Mouse (Mus musculus) T-cell, adult 2 months (primary cell): ENCODE measurements at regions not wholly inside any gene's neighbourhood (a gene's known extent, or its start where the extent isn't known, plus 50 kb on each side); places are given as distances from the start of the nearest gene placed in this dataset.
"Not testable (repeated sequence)": the region's sequence is repeated elsewhere in the genome, so short reads cannot be mapped to it uniquely, and the experiment has no call there.

ENCODE experiments used
- DNase-seq: peaks from one replicate; pipeline ENCODE4 v3.0.0; 2022; ENCODE audit warnings: low spot score

DNA sequence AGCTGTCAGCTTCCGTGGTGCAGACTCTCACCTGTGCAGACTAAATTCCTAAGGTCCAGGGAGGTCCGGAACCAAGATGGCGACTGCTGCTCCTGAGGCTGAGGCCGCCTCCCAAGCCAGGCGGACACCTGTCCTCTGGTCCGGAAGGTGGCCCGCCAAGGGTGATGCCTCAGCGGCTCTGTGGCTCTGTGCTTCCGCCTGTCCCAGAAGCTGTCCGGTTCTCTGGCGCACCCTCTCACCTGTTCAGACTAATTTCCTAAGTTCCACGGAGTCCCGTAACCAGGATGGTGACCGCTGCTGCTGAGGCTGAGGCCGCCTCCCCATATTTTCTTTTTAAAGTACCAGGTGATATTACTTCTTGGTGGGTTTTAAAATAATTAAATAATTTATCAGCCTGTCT lies 65.4 kb upstream of the B3galnt2 start:
- DNase-seq, result not testable (repeated sequence)

DNA sequence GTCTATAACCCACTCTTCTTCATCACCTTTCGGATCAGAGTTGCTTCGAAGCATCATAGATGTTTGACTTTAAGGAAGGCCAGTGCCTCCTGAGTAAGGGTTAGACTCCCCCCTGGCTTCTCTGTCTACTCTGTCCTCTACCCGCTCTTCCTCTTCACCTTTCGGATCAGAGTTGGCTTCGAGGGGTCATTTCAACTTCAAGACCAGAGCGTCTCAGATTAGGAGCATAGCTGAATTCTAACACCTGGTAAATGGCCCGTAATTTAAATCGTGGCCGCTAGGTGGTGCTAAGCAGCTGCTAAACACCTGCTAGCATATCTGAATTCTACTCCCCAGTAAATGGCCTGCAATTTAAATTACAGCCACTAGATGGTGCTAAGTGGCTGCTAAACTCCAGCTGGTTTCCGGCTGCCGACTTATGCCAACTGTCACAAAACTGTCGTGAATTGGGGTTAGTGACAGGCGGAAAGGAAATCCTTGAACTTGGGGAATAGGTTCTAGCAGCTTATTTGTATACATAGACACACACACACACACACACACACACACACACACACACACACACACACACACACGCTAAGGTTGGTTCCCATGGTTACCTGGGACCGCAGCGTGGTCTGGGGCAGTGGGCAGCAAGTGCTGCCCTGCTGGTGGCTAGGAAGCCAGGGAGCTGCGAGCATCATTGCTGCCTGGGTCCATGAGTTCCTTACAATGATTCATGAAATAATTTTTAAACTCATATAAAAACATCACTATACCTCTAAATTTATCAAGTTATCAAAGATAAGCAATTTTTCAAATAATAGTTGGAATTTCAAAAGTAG lies 64.8 kb upstream of the B3galnt2 start:
- DNase-seq, result peak; percentile 93

DNA sequence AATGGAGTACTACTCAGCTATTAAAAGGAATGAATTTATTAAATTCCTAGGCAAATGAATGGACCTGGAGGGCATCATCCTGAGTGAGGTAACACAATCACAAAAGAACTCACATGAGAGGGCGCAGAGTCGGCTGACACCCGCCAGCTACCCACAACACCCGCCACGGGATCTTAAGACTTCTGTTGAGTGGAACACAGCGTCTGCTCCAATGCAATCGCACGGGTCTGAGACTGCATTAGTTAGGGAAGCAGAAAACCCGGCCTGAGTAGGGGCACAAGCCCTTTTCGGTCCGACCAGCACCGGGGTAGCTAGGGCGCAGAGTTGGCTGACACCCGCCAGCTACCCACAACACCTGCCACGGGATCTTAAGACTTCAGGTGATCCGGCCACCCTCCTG lies 52.1 kb upstream of the B3galnt2 start:
- not testable (repeated sequence) for DNase-seq
